Mouse (Mus musculus): Measurements from ENCODE around the gene Map3k13.

GRCm38 (mm10) chr16:21779149-21779548 is 15.0 kb upstream of the Map3k13 start:
- TF ChIP-seq MAFK (IDR thresholded peaks at IDR 0.05; ENCODE audit: insufficient read depth, low read depth, low read length) (no peak), ZNF384 (IDR thresholded peaks at IDR 0.05; ENCODE audit: low read depth, low read length) (no peak), CHD2 (IDR thresholded peaks at IDR 0.05; ENCODE audit: low read depth, low read length) (no peak)
